Mouse (Mus musculus): Measurements from ENCODE around the gene Phc1. TPM values are rescaled to one million over a fixed set of nuclear protein-coding genes. Genes with fewer than 3 reads are reported as not detected.
A peak's percentile ranks its signal among the peaks of the same experiment; 100 is the strongest.

Gene Phc1
- total and polyA plus RNA-seq, 2 experiments from 2014 or later: 21.1 to 73.6 TPM

DNA sequence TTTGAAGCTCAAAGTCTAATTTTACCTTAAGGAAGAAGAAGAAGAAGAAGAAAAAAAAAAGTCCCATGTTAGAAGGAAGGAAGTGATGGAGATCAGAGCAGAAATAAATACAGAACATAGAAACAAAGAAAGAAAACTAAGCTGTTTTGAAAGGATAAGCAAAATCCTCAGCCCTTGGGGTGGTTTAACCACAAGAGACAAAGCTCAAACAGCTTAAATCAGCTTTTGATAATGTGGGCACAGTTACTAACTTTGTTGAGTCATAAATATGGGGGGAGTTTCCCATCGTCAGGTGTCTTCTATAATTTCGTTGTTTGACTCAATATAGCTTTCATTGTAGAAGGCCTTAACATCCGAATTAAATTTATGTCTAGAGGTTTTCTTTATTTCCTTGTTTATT is 48.6 kb downstream of the Phc1 start:
- no peak overlapping the region for H3K27ac ChIP-seq
- no peak overlapping the region for H3K4me3 ChIP-seq (ENCODE audit: low read length)
- no peaks in the 10 kb centered on the region for H3K4me1 ChIP-seq (ENCODE audit: insufficient read depth, low read length)
- H3K4me2 ChIP-seq (ENCODE audit: low read depth, low read length): no peak overlapping the region
- H3K9me3 ChIP-seq (ENCODE audit: low read length): no peaks in the 10 kb centered on the region
- ATAC-seq (no peak), DNase-seq (ENCODE audit: low spot score) (no peak)
- no peak for TF ChIP-seq CTCF (IDR thresholded peaks at IDR 0.05; ENCODE audit: low read depth)
- no peaks in the 10 kb centered on the region for H3K36me3 ChIP-seq (ENCODE audit: insufficient read depth, low read length)
- WGBS: 83% methylated on average over 3 of the region's 3 CpGs
- no peak overlapping the region for H3K9ac ChIP-seq (replicated peaks; ENCODE audit: low read length)
- no peaks in the 10 kb centered on the region for H3K27me3 ChIP-seq (ENCODE audit: insufficient read depth, low read length)

- DNase-seq (ENCODE audit: low spot score): no peak
- ATAC-seq: no peak
- H3K4me1 ChIP-seq (ENCODE audit: insufficient read depth, low read length): no peaks in the 10 kb centered on the region
- H3K27me3 ChIP-seq (ENCODE audit: insufficient read depth, low read length): no peaks in the 10 kb centered on the region
- no peak overlapping the region for H3K4me3 ChIP-seq (ENCODE audit: low read length)
- no peaks in the 10 kb centered on the region for H3K9me3 ChIP-seq (ENCODE audit: low read length)
- H3K9ac ChIP-seq (replicated peaks; ENCODE audit: low read length): no peak overlapping the region
- no peaks in the 10 kb centered on the region for H3K36me3 ChIP-seq (ENCODE audit: insufficient read depth, low read length)
- no peak for TF ChIP-seq CTCF (IDR thresholded peaks at IDR 0.05; ENCODE audit: low read depth)
- H3K4me2 ChIP-seq (ENCODE audit: low read depth, low read length): no peak overlapping the region
- H3K27ac ChIP-seq: no peak overlapping the region
- WGBS: 80% methylated on average over 2 of the region's 2 CpGs
Observed at GRCm38 (mm10) chr6:122291264-122291663, 49.1 kb downstream of the Phc1 start.

DNA sequence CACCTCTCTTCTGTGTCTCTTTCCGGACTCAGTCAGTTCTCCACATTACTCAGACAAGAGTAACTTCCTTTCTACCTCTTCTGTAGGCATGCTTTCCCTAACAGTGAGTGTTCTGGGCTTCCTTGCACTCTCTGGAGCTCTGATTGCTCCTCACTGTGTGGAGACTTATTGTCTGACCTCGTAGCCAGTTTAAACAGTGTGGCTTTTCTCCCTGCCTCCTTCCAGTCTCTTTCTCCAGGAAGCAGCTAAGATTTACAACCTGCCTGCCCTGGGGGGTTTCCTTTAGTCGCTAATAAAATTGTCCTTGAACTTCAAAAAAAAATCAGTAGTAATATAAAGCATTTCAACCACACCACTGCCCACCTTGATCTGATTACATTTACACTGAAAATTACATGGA is 50.1 kb downstream of the Phc1 start:
- Histone ChIP-seq H3K9me3 (ENCODE audit: low read length) (no peaks in the 10 kb centered on the region), H3K36me3 (ENCODE audit: insufficient read depth, low read length) (no peaks in the 10 kb centered on the region), H3K4me1 (ENCODE audit: insufficient read depth, low read length) (no peaks in the 10 kb centered on the region), H3K9ac (replicated peaks; ENCODE audit: low read length) (no peak overlapping the region), H3K27me3 (ENCODE audit: insufficient read depth, low read length) (no peaks in the 10 kb centered on the region), H3K4me3 (ENCODE audit: low read length) (no peak overlapping the region), H3K27ac (no peak overlapping the region), H3K4me2 (ENCODE audit: low read depth, low read length) (no peak overlapping the region)
- WGBS: 69% methylated on average over 3 of the region's 3 CpGs
- no peak for TF ChIP-seq CTCF (IDR thresholded peaks at IDR 0.05; ENCODE audit: low read depth)
- DNase-seq (ENCODE audit: low spot score) (no peak), ATAC-seq (no peak)

DNA sequence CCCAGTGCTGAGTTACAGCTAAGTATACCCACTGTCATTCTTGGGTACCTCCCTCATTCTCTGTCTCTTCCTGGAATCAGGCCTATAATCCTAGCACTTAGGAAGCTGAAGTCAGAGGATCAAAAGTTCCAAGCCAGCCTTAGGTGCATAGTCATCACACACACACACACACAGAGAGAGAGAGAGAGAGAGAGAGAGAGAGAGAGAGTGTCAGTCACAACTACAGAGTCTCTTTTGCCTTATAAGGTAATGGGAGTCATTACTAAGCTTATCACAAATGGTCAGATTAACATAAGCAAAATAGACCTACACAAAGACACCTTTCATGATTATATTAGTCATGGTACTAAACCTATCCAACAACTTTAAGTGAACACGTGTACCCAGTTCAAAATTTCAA is 51.0 kb downstream of the Phc1 start:
- Histone ChIP-seq H3K9ac (replicated peaks; ENCODE audit: low read length) (no peak overlapping the region), H3K27ac (no peak overlapping the region), H3K4me2 (ENCODE audit: low read depth, low read length) (no peak overlapping the region), H3K27me3 (ENCODE audit: insufficient read depth, low read length) (no peaks in the 10 kb centered on the region), H3K36me3 (ENCODE audit: insufficient read depth, low read length) (no peaks in the 10 kb centered on the region), H3K4me1 (ENCODE audit: insufficient read depth, low read length) (no peaks in the 10 kb centered on the region), H3K9me3 (ENCODE audit: low read length) (no peaks in the 10 kb centered on the region), H3K4me3 (ENCODE audit: low read length) (no peak overlapping the region)
- TF ChIP-seq CTCF (IDR thresholded peaks at IDR 0.05; ENCODE audit: low read depth): no peak
- DNase-seq (ENCODE audit: low spot score): no peak
- no peak for ATAC-seq
- 64% methylated on average over 1 of the region's 1 CpGs for WGBS

GRCm38 (mm10) chr6:122288263-122288662 is 52.1 kb downstream of the Phc1 start:
- H3K4me1 ChIP-seq (ENCODE audit: insufficient read depth, low read length): no peaks in the 10 kb centered on the region
- no peak overlapping the region for H3K4me2 ChIP-seq (ENCODE audit: low read depth, low read length)
- no peak overlapping the region for H3K9ac ChIP-seq (replicated peaks; ENCODE audit: low read length)
- no peak for DNase-seq (ENCODE audit: low spot score)
- H3K36me3 ChIP-seq (ENCODE audit: insufficient read depth, low read length): no peaks in the 10 kb centered on the region
- H3K27ac ChIP-seq: no peak overlapping the region
- ATAC-seq: no peak
- peak; percentile 23; the same call in 1 of the 2 replicates for TF ChIP-seq CTCF (IDR thresholded peaks at IDR 0.05; ENCODE audit: low read depth)
- H3K4me3 ChIP-seq (ENCODE audit: low read length): no peak overlapping the region
- H3K27me3 ChIP-seq (ENCODE audit: insufficient read depth, low read length): no peaks in the 10 kb centered on the region
- H3K9me3 ChIP-seq (ENCODE audit: low read length): no peaks in the 10 kb centered on the region
- whole genome bisulfite sequencing: 36% methylated on average over 1 of the region's 1 CpGs

DNA sequence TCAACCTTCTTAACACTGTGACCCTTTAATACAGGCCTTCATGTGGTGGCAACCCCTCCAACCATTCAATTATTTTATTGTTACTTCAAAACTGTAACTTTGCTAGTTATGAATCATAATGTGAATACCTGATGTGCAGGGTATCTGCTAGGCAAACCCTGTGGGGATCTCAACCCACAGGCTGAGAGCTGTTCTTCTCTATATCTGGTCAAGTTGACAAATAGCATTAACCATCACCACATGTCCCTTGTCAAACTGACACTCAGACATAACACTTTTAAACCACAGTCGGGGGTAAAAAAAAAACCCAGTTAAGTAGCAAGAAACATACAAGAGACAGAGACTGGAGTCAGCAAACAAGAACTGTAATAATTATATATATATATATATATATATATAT is 55.5 kb downstream of the Phc1 start:
- H3K9ac ChIP-seq (replicated peaks; ENCODE audit: low read length): no peak overlapping the region
- DNase-seq (ENCODE audit: low spot score) (no peak), ATAC-seq (no peak)
- no peak overlapping the region for H3K4me2 ChIP-seq (ENCODE audit: low read depth, low read length)
- no peak for TF ChIP-seq CTCF (IDR thresholded peaks at IDR 0.05; ENCODE audit: low read depth)
- no peaks in the 10 kb centered on the region for H3K27me3 ChIP-seq (ENCODE audit: insufficient read depth, low read length)
- no peak overlapping the region for H3K27ac ChIP-seq
- no peaks in the 10 kb centered on the region for H3K36me3 ChIP-seq (ENCODE audit: insufficient read depth, low read length)
- H3K4me3 ChIP-seq (ENCODE audit: low read length): no peak overlapping the region
- WGBS: 100% methylated on average over 1 of the region's 1 CpGs
- no peaks in the 10 kb centered on the region for H3K4me1 ChIP-seq (ENCODE audit: insufficient read depth, low read length)
- H3K9me3 ChIP-seq (ENCODE audit: low read length): no peaks in the 10 kb centered on the region

DNA sequence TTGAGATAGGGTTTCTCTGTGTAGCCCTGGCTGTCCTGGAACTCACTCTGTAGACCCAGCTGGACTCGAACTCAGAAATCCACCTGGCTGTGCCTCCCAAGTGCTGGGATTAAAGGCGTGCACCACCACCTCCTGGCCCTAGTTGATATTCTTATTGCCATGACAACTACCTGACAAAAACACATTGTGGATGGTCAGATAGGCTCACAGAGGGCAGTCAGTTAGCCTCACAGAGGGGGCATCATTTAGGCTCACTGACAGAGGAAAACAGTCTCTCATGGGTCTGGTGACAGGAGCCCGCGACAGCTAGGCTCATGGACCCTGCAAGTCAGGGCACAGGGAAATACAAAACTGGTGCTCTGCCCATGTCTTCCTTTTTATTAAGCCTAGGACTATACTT is 56.1 kb downstream of the Phc1 start:
- DNase-seq (ENCODE audit: low spot score) (no peak), ATAC-seq (no peak)
- 81% methylated on average over 4 of the region's 4 CpGs for WGBS
- Histone ChIP-seq H3K9ac (replicated peaks; ENCODE audit: low read length) (no peak overlapping the region), H3K9me3 (ENCODE audit: low read length) (no peaks in the 10 kb centered on the region), H3K4me2 (ENCODE audit: low read depth, low read length) (no peak overlapping the region), H3K4me3 (ENCODE audit: low read length) (no peak overlapping the region), H3K27me3 (ENCODE audit: insufficient read depth, low read length) (no peaks in the 10 kb centered on the region), H3K36me3 (ENCODE audit: insufficient read depth, low read length) (no peaks in the 10 kb centered on the region), H3K27ac (no peak overlapping the region), H3K4me1 (ENCODE audit: insufficient read depth, low read length) (no peaks in the 10 kb centered on the region)
- TF ChIP-seq CTCF (IDR thresholded peaks at IDR 0.05; ENCODE audit: low read depth): no peak

Data from hindbrain, postnatal 0 days (tissue).